30 mouse cellular contexts compared by ENCODE assay signal in genomic region chr19:26986672-26987071, GRCm38 (mm10).
DNase-seq lines count a peak whose midpoint lies in the region; ATAC-seq and TF ChIP-seq lines count a peak whose summit lies in the region.
"Had no signal": no experiment of that assay in that cellular context is flagged by ENCODE, and none has a peak within 500 bp of the region (broad histone marks: within the 10 kb centered on the region; RNA-seq: fewer than 3 reads in every experiment).

No protein-coding gene starts in this region.

- WGBS in heart, embryonic 15.5 days = 82% methylated on average over 1 of the region's 1 CpGs

- H3K4me1 ChIP-seq in heart, embryonic 15.5 days (replicated peaks) = peaks cover 17% of the 10 kb centered on the region
- H3K4me1 ChIP-seq: embryonic facial prominence, embryonic 10.5 days; embryonic facial prominence, embryonic 13.5 days; forebrain, embryonic 13.5 days; hindbrain, embryonic 12.5 days; hindbrain, embryonic 15.5 days had no signal

- no peak for TF ChIP-seq CTCF in layer of hippocampus, adult 2 months (conservative IDR thresholded peaks at IDR 0.05)

- no peaks in the 10 kb centered on the region for H3K9me3 ChIP-seq in heart, embryonic 15.5 days (replicated peaks)
- H3K9me3 ChIP-seq: embryonic facial prominence, embryonic 10.5 days; embryonic facial prominence, embryonic 13.5 days; forebrain, embryonic 13.5 days; hindbrain, embryonic 12.5 days; hindbrain, embryonic 15.5 days had no signal

- no peak overlapping the region for H3K4me3 ChIP-seq in heart, embryonic 15.5 days
- no peak overlapping the region for H3K4me3 ChIP-seq in layer of hippocampus, adult 2 months
- H3K4me3 ChIP-seq: embryonic facial prominence, embryonic 10.5 days; embryonic facial prominence, embryonic 13.5 days; erythroblast, embryonic 14.5 days; forebrain, embryonic 13.5 days; gastrocnemius, adult 2 months; hindbrain, embryonic 12.5 days; hindbrain, embryonic 15.5 days had no signal

- no peaks in the 10 kb centered on the region for H3K36me3 ChIP-seq in heart, embryonic 15.5 days
- H3K36me3 ChIP-seq: embryonic facial prominence, embryonic 10.5 days; embryonic facial prominence, embryonic 13.5 days; G1E; hindbrain, embryonic 12.5 days; hindbrain, embryonic 15.5 days had no signal

- peak overlapping the region; percentile 63 for H3K27ac ChIP-seq in heart, embryonic 15.5 days
- H3K27ac ChIP-seq in layer of hippocampus, adult 2 months = 0 out of 2 replicates have a peak overlapping the region, but pooled peaks have one; percentile 43
- H3K27ac ChIP-seq: embryonic facial prominence, embryonic 10.5 days; embryonic facial prominence, embryonic 13.5 days; forebrain, embryonic 13.5 days; gastrocnemius, adult 2 months; hindbrain, embryonic 12.5 days; hindbrain, embryonic 15.5 days had no signal

- intact Hi-C loops in heart, postnatal 25 days (cut with DNase I) = no loop called here

- no peak for ATAC-seq in heart, embryonic 15.5 days (replicated peaks; ENCODE audit: insufficient number of reproducible peaks, insufficient read depth, low FRiP score, low read depth)
- ATAC-seq in megakaryocyte progenitor cell, adult 5-6 weeks (replicated peaks; ENCODE audit: poor library complexity) = peak; percentile 29; the same call in 1 of the 2 replicates
- ATAC-seq: forebrain, embryonic 13.5 days; intestine, postnatal 0 days; Patski had no signal

- H3K9ac ChIP-seq in heart, embryonic 15.5 days = no peak overlapping the region
- H3K9ac ChIP-seq: embryonic facial prominence, embryonic 13.5 days; forebrain, embryonic 13.5 days; forebrain, postnatal 0 days; hindbrain, embryonic 12.5 days; hindbrain, embryonic 15.5 days had no signal

- H3K4me2 ChIP-seq in heart, embryonic 15.5 days = no peak overlapping the region
- H3K4me2 ChIP-seq: embryonic facial prominence, embryonic 13.5 days; forebrain, embryonic 13.5 days; hindbrain, embryonic 12.5 days; hindbrain, embryonic 15.5 days had no signal

- DNase-seq in heart, adult 11 months = peak; percentile 55
- DNase-seq in heart, postnatal 4 days = no peak
- no peak for DNase-seq in heart, postnatal 25 days (ENCODE audit: low spot score)
- no peak for DNase-seq in layer of hippocampus, adult 2 months (ENCODE audit: low spot score in 2 of 2)
- no peak for DNase-seq in layer of hippocampus, adult 9-10 months (ENCODE audit: low spot score)
- DNase-seq: adrenal gland, adult 2 months; adrenal gland, postnatal 14 days; B cell, adult 2 months; cerebellum, adult 11 months; cerebellum, adult 2 months; cerebellum, adult 9-11 months; cerebellum, postnatal 25 days; embryo, embryonic 11 days; forebrain, postnatal 0 days; gastrocnemius, adult 2 months; gastrocnemius, postnatal 14 days; heart, postnatal 10 days; kidney, adult 2 months had no signal

- H3K27me3 ChIP-seq in heart, embryonic 15.5 days = no peaks in the 10 kb centered on the region
- H3K27me3 ChIP-seq: CH12.LX; embryonic facial prominence, embryonic 13.5 days; forebrain, embryonic 13.5 days; hindbrain, embryonic 12.5 days; hindbrain, embryonic 15.5 days; Patski had no signal
